Mouse (Mus musculus) erythroid progenitor cell, adult 5-6 weeks (primary cell): ENCODE results near the gene Axin2. TPM values are rescaled to one million over a fixed set of nuclear protein-coding genes. Genes with fewer than 3 reads are reported as not detected.

ENCODE experiments used
- ATAC-seq: replicated peaks from 2 replicates; pipeline ENCODE4 v1.8.0; 2016; ENCODE audit warnings: moderate number of reproducible peaks, mild to moderate bottlenecking, moderate TSS enrichment, inconsistent platforms; ENCODE audit not compliant: poor library complexity, low FRiP score, severe bottlenecking
- total RNA-seq, 2 experiments: library from RNA; stranded (forward) in 1 of 2; stranded (reverse) in 1 of 2; fragments of 150-400 nt in 1 of 2; fragments of 186-747, 209-891 nt in 1 of 2; gene quantifications; 2 replicates each; pipeline versions ENCODE4 v1.2.3 to v1.2.4; 2015 to 2017; ENCODE audit warnings: low replicate concordance in 2 of 2

Axin2 gene
- total RNA-seq, 2 experiments from 2014 or later = 2.9 TPM; not detected in 1

DNA sequence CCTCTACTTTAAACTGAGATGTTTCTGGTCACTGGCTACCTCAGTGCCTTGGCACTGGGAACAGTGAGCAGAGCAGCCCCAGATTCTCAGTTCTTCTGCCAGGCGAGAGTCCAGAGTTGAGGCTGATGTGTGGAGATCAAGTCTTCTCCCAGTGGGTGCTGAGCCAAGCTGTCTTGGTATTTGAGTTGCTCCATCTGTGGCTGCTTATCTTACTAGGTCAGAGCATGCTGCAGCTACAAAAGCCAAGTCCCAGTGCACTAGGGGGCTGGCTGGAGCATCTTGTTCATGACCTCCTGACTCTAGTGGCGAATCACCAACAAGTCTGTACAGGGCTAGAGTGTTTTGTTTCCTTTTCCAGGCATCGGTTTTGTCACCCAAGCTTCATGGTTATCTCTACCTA is 77.7 kb downstream of the Axin2 start:
- ATAC-seq = no peak

Other genes starting within 250 kb of the Axin2 start
- gene E030025P04Rik, start 224.0 kb downstream of the Axin2 start, total RNA-seq (2015; ENCODE audit: low replicate concordance) = not detected in 2 replicates
- not detected in 2 replicates for gene E030025P04Rik, start 224.0 kb downstream of the Axin2 start, total RNA-seq (2017; ENCODE audit: low replicate concordance)